21 mouse cellular contexts compared by ENCODE assay signal in the genomic region with DNA sequence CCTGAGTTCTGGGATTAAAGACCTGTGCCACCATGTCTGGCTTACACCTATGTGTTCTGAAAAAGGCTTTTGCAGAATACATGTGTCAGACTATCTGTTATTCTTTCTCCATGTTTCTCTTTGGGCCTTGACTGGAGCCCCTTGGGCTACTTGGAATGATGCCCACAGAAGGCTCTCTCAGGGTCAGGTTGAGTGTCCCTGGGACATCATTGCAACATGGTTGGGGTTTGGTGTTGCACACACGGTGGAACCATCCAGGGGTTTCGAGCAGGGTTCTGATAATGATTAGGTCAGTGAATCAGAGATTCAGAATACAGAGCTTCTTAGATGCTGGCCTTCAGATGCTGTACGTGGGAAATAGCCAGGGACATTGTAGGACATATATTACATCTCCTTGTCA. TPM values are rescaled to one million over a fixed set of nuclear protein-coding genes. Genes with fewer than 3 reads are reported as not detected.
"Had no signal": no experiment of that assay in that cellular context is flagged by ENCODE, and none has a peak within 500 bp of the region (broad histone marks: within the 10 kb centered on the region; RNA-seq: fewer than 3 reads in every experiment).

No protein-coding gene starts in this region.

- H3K9ac ChIP-seq: kidney, embryonic 15.5 days; limb, embryonic 13.5 days; liver, embryonic 15.5 days; lung, embryonic 14.5 days; midbrain, embryonic 15.5 days; neural tube, embryonic 12.5 days had no signal

- DNase-seq: kidney, adult 2 months; kidney, postnatal 14 days; left cerebral cortex, postnatal 4 days; lung, embryonic 14.5 days; lung, postnatal 10 days; lung, postnatal 4 days; spleen, adult 18-20 months had no signal

- H3K4me2 ChIP-seq: kidney, embryonic 15.5 days; limb, embryonic 13.5 days; liver, embryonic 15.5 days; lung, embryonic 14.5 days; midbrain, embryonic 11.5 days; midbrain, embryonic 15.5 days; neural tube, embryonic 12.5 days had no signal

- H3K9me3 ChIP-seq: kidney, embryonic 15.5 days; limb, embryonic 13.5 days; liver, embryonic 15.5 days; megakaryocyte, embryonic 14.5 days; midbrain, embryonic 15.5 days; neural tube, embryonic 12.5 days had no signal

- H3K4me3 ChIP-seq: kidney, embryonic 15.5 days; limb, embryonic 13.5 days; liver, embryonic 15.5 days; midbrain, embryonic 15.5 days; neural tube, embryonic 12.5 days had no signal

- H3K4me1 ChIP-seq: liver, embryonic 15.5 days; midbrain, embryonic 15.5 days; neural tube, embryonic 12.5 days had no signal

- H3K27me3 ChIP-seq: limb, embryonic 13.5 days; liver, embryonic 15.5 days; midbrain, embryonic 15.5 days; neural tube, embryonic 12.5 days had no signal

- ATAC-seq: midbrain, embryonic 15.5 days had no signal

- H3K36me3 ChIP-seq: kidney, embryonic 15.5 days; limb, embryonic 13.5 days; liver, embryonic 15.5 days; midbrain, embryonic 15.5 days; neural tube, embryonic 12.5 days had no signal

- H3K27ac ChIP-seq: kidney, embryonic 15.5 days; limb, embryonic 13.5 days; liver, embryonic 15.5 days; midbrain, embryonic 15.5 days; neural tube, embryonic 12.5 days had no signal

RNA-seq across cellular contexts. Expression of gene Gm525, which starts 4.7 kb away (rescaled TPM):
- total RNA-seq: layer of hippocampus, adult 8-10 months; layer of hippocampus, postnatal 14 days; left cerebral cortex, adult 18-20 months; left cerebral cortex, postnatal 10 days; left cerebral cortex, postnatal 4 days; liver, adult 2 months; monocyte, adult 5-6 weeks; neutrophil, adult 5-6 weeks had no signal
- polyA plus RNA-seq: kidney, embryonic 15.5 days; liver, adult 2 months; liver, embryonic 15.5 days; lung, embryonic 14.5 days; midbrain, embryonic 11.5 days; midbrain, embryonic 15.5 days; neural tube, embryonic 12.5 days had no signal
